Mouse (Mus musculus): ENCODE results near the gene Zfp827. TPM values are rescaled to one million over a fixed set of nuclear protein-coding genes. Genes with fewer than 3 reads are reported as not detected.
A peak's percentile ranks its signal among the peaks of the same experiment; 100 is the strongest.

Gene Zfp827
- polyA plus RNA-seq, 1 experiment from 2014 or later = 5.5 TPM

DNA sequence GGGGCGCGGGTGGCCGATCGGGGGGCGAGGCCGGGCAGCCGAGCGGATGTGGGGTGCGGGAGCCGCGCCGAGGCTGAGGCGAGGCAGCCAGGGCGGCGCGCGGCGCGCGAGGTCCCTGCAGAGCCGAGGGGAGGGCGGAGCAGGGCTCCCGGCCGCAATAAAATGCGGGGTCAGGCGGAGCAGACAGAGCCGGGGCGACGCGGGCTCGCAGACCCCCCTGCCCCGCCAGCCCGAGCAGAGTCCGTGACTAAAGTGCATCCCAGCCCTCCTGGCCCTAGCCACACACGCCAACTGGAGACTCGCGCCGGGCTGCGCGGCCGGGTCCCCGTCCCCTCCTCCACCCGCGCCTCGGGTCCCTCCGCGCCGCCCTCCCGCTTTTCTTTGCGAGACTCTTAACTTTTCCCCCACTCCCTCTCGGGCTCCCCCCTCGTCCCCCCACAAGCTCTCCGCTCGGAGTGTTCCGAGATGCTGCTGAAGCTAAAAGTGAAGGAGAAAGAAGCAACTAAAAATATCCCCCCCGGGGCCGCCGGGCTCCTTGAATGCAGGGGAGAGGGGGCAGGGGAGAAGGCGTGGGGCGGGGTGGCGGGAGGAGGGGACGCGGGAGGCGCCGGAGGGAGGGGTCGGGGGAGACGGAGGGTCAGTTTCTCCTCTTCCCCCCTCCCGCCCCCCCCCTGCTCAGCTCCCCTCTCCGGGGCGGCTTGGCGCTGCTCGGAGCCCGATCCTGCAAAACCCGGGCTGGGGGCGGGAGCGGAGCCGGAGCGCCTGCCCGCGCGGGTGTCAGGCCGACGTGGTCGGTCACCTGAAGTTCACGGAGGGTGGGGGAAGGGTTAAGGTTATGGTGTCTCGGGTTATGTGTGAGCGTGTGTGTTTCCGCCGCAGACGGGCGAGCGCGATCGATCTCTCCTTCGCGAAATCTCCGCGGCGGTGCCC, 1.4 kb downstream of the Zfp827 start:
- no peaks in the 10 kb centered on the region for H3K27me3 ChIP-seq (ENCODE audit: control insufficient read depth, insufficient read depth, low read depth, low read length)
- peak overlapping the region; percentile 100 for H3K27ac ChIP-seq (ENCODE audit: low read length)
- H3K4me2 ChIP-seq (ENCODE audit: low read depth, low read length) = peak overlapping the region; percentile 83
- H3K9me3 ChIP-seq (ENCODE audit: control insufficient read depth, low read length) = no peaks in the 10 kb centered on the region
- peak overlapping the region; percentile 98 for H3K9ac ChIP-seq (ENCODE audit: low read length)
- H3K4me3 ChIP-seq (ENCODE audit: low read length) = peak overlapping the region; percentile 86
- peak; percentile 80 for ATAC-seq (ENCODE audit: low read depth)
- WGBS = under 1% methylated on average over 69 of the region's 99 CpGs
- no peaks in the 10 kb centered on the region for H3K36me3 ChIP-seq (ENCODE audit: control insufficient read depth, insufficient read depth, low read length)
- peaks cover 23% of the 10 kb centered on the region for H3K4me1 ChIP-seq (replicated peaks; ENCODE audit: control insufficient read depth, insufficient read depth, low read length)

GRCm38 (mm10) chr8:79030326-79031265, 2.4 kb downstream of the Zfp827 start:
- Histone ChIP-seq H3K36me3 (ENCODE audit: control insufficient read depth, insufficient read depth, low read length) (no peaks in the 10 kb centered on the region), H3K27me3 (ENCODE audit: control insufficient read depth, insufficient read depth, low read depth, low read length) (no peaks in the 10 kb centered on the region), H3K9ac (ENCODE audit: low read length) (peak overlapping the region; percentile 98), H3K27ac (ENCODE audit: low read length) (peak overlapping the region; percentile 100), H3K4me3 (ENCODE audit: low read length) (peak overlapping the region; percentile 86), H3K4me2 (ENCODE audit: low read depth, low read length) (peak overlapping the region; percentile 83), H3K4me1 (replicated peaks; ENCODE audit: control insufficient read depth, insufficient read depth, low read length) (peaks cover 23% of the 10 kb centered on the region), H3K9me3 (ENCODE audit: control insufficient read depth, low read length) (no peaks in the 10 kb centered on the region)
- under 1% methylated on average over 55 of the region's 62 CpGs for WGBS
- ATAC-seq (ENCODE audit: low read depth) = peak; percentile 29

GRCm38 (mm10) chr8:79037532-79037931, 9.3 kb downstream of the Zfp827 start:
- H3K4me3 ChIP-seq (ENCODE audit: low read length) = no peak overlapping the region

DNA sequence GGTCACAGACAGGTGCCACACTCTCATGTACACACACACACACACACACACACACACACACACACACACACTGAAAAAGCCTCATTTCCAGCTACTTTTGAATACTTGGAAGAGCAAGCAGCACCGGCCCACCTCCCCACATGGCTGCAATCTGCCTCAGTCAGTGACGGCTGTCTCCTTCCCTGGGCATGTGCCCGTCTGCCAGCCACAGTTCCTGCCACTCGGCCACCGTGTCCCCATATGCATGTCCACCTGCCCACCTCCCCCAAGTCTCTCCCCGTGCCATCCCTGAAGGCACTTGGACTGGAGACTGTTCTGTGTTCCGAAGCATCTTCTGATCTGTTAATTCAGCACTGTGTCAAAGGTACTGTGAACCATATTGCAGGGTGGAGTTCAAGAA, 9.8 kb downstream of the Zfp827 start:
- Histone ChIP-seq H3K9me3 (ENCODE audit: control insufficient read depth, low read length) (no peaks in the 10 kb centered on the region), H3K9ac (ENCODE audit: low read length) (no peak overlapping the region), H3K36me3 (ENCODE audit: control insufficient read depth, insufficient read depth, low read length) (no peaks in the 10 kb centered on the region; the same call in 1 of the 2 replicates), H3K27me3 (ENCODE audit: control insufficient read depth, insufficient read depth, low read depth, low read length) (no peaks in the 10 kb centered on the region), H3K4me3 (ENCODE audit: low read length) (no peak overlapping the region), H3K27ac (ENCODE audit: low read length) (no peak overlapping the region), H3K4me1 (replicated peaks; ENCODE audit: control insufficient read depth, insufficient read depth, low read length) (peaks cover 12% of the 10 kb centered on the region), H3K4me2 (ENCODE audit: low read depth, low read length) (no peak overlapping the region)
- WGBS = 88% methylated on average over 7 of the region's 7 CpGs
- ATAC-seq (ENCODE audit: low read depth) = no peak

More at GRCm38 (mm10) chr8:79037532-79037931, 9.3 kb downstream of the Zfp827 start:
- Histone ChIP-seq H3K4me1 (replicated peaks; ENCODE audit: control insufficient read depth, insufficient read depth, low read length) (peaks cover 16% of the 10 kb centered on the region), H3K27me3 (ENCODE audit: control insufficient read depth, insufficient read depth, low read depth, low read length) (no peaks in the 10 kb centered on the region), H3K9me3 (ENCODE audit: control insufficient read depth, low read length) (no peaks in the 10 kb centered on the region), H3K9ac (ENCODE audit: low read length) (no peak overlapping the region), H3K4me2 (ENCODE audit: low read depth, low read length) (no peak overlapping the region), H3K36me3 (ENCODE audit: control insufficient read depth, insufficient read depth, low read length) (no peaks in the 10 kb centered on the region; the same call in 1 of the 2 replicates), H3K27ac (ENCODE audit: low read length) (no peak overlapping the region)
- 65% methylated on average over 7 of the region's 7 CpGs for WGBS
- no peak for ATAC-seq (ENCODE audit: low read depth)

GRCm38 (mm10) chr8:79041429-79041828, 13.2 kb downstream of the Zfp827 start:
- no peak overlapping the region for H3K4me2 ChIP-seq (ENCODE audit: low read depth, low read length)
- no peak overlapping the region for H3K9ac ChIP-seq (ENCODE audit: low read length)
- no peak for ATAC-seq (ENCODE audit: low read depth)
- no peak overlapping the region for H3K27ac ChIP-seq (ENCODE audit: low read length)
- H3K4me1 ChIP-seq (replicated peaks; ENCODE audit: control insufficient read depth, insufficient read depth, low read length) = peaks cover 5% of the 10 kb centered on the region; the same call in 1 of the 2 replicates
- H3K4me3 ChIP-seq (ENCODE audit: low read length) = no peak overlapping the region
- WGBS = 82% methylated on average over 3 of the region's 3 CpGs
- H3K9me3 ChIP-seq (ENCODE audit: control insufficient read depth, low read length) = no peaks in the 10 kb centered on the region
- H3K27me3 ChIP-seq (ENCODE audit: control insufficient read depth, insufficient read depth, low read depth, low read length) = no peaks in the 10 kb centered on the region
- no peaks in the 10 kb centered on the region; the same call in 1 of the 2 replicates for H3K36me3 ChIP-seq (ENCODE audit: control insufficient read depth, insufficient read depth, low read length)

DNA sequence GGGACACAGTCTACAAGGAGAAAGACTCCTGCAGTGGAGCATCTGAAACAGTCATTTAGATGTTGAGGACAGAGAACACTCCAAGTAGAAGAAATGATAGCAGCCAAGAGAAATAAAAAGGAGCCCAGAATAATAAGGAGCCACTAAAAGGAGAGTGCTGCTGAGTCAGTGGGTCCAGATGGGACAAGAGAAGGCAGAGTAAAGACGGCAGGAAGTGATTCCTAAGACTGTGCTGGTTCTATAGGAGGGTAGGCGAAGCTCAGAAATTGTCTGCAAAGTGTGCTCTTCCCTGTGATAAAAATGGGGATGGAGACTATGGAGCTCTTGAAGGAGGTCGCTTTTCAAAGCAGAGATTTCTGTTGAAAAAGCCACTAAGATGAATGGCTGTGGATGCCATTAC, 14.0 kb downstream of the Zfp827 start:
- Histone ChIP-seq H3K27ac (ENCODE audit: low read length) (no peak overlapping the region), H3K4me3 (ENCODE audit: low read length) (no peak overlapping the region), H3K4me1 (replicated peaks; ENCODE audit: control insufficient read depth, insufficient read depth, low read length) (no peaks in the 10 kb centered on the region), H3K4me2 (ENCODE audit: low read depth, low read length) (no peak overlapping the region), H3K36me3 (ENCODE audit: control insufficient read depth, insufficient read depth, low read length) (no peaks in the 10 kb centered on the region; the same call in 1 of the 2 replicates), H3K9ac (ENCODE audit: low read length) (no peak overlapping the region), H3K27me3 (ENCODE audit: control insufficient read depth, insufficient read depth, low read depth, low read length) (no peaks in the 10 kb centered on the region), H3K9me3 (ENCODE audit: control insufficient read depth, low read length) (no peaks in the 10 kb centered on the region)
- WGBS = 78% methylated on average over 3 of the region's 3 CpGs
- no peak for ATAC-seq (ENCODE audit: low read depth)

- ATAC-seq (ENCODE audit: low read depth) = no peak
- H3K9me3 ChIP-seq (ENCODE audit: control insufficient read depth, low read length) = no peaks in the 10 kb centered on the region
- WGBS = 94% methylated on average over 5 of the region's 5 CpGs
Observed at GRCm38 (mm10) chr8:79044673-79045072, 16.4 kb downstream of the Zfp827 start.

GRCm38 (mm10) chr8:79046659-79047058, 18.4 kb downstream of the Zfp827 start:
- H3K27me3 ChIP-seq (ENCODE audit: control insufficient read depth, insufficient read depth, low read depth, low read length) = no peaks in the 10 kb centered on the region
- no peaks in the 10 kb centered on the region for H3K36me3 ChIP-seq (ENCODE audit: control insufficient read depth, insufficient read depth, low read length)
- no peak overlapping the region for H3K9ac ChIP-seq (ENCODE audit: low read length)
- WGBS = 79% methylated on average over 4 of the region's 4 CpGs
- ATAC-seq (ENCODE audit: low read depth) = no peak
- no peaks in the 10 kb centered on the region for H3K4me1 ChIP-seq (replicated peaks; ENCODE audit: control insufficient read depth, insufficient read depth, low read length)
- H3K4me3 ChIP-seq (ENCODE audit: low read length) = no peak overlapping the region
- no peak overlapping the region for H3K27ac ChIP-seq (ENCODE audit: low read length)
- no peak overlapping the region for H3K4me2 ChIP-seq (ENCODE audit: low read depth, low read length)
- no peaks in the 10 kb centered on the region for H3K9me3 ChIP-seq (ENCODE audit: control insufficient read depth, low read length)

More at GRCm38 (mm10) chr8:79044673-79045072, 16.4 kb downstream of the Zfp827 start:
- no peak overlapping the region for H3K9ac ChIP-seq (ENCODE audit: low read length)
- H3K4me3 ChIP-seq (ENCODE audit: low read length) = no peak overlapping the region
- H3K27me3 ChIP-seq (ENCODE audit: control insufficient read depth, insufficient read depth, low read depth, low read length) = no peaks in the 10 kb centered on the region
- H3K4me1 ChIP-seq (replicated peaks; ENCODE audit: control insufficient read depth, insufficient read depth, low read length) = no peaks in the 10 kb centered on the region
- no peak overlapping the region for H3K27ac ChIP-seq (ENCODE audit: low read length)
- no peak overlapping the region for H3K4me2 ChIP-seq (ENCODE audit: low read depth, low read length)
- H3K36me3 ChIP-seq (ENCODE audit: control insufficient read depth, insufficient read depth, low read length) = no peaks in the 10 kb centered on the region; the same call in 1 of the 2 replicates

Data from lung, embryonic 16.5 days (tissue).